Mouse (Mus musculus) heart, embryonic 10.5 days (tissue): Measurements from ENCODE around the gene Tcf25. TPM values are rescaled to one million over a fixed set of nuclear protein-coding genes. Genes with fewer than 3 reads are reported as not detected.
A peak's percentile ranks its signal among the peaks of the same experiment; 100 is the strongest.

ENCODE experiments used
- DNase-seq: peaks from one replicate; pipeline ENCODE4 v3.0.0-alpha.2; 2017; ENCODE audit warnings: low spot score
- H3K27ac ChIP-seq: fragments of 300-500 bp; sonication (generic); 2 replicates; pipeline ENCODE4 v1.5.1; 2016; ENCODE audit warnings: mild to moderate bottlenecking
- H3K27me3 ChIP-seq: fragments of 300-500 bp; sonication (generic); 2 replicates; pipeline ENCODE4 v1.6.1; 2016; ENCODE audit warnings: mild to moderate bottlenecking; ENCODE audit not compliant: poor library complexity, insufficient read depth, severe bottlenecking
- H3K36me3 ChIP-seq: fragments of 300-500 bp; sonication (generic); 2 replicates; pipeline ENCODE4 v1.6.1; 2016; ENCODE audit warnings: mild to moderate bottlenecking, moderate library complexity
- H3K4me1 ChIP-seq: fragments of 300-500 bp; sonication (generic); 2 replicates; pipeline ENCODE4 v1.6.1; 2016; ENCODE audit warnings: mild to moderate bottlenecking
- H3K4me3 ChIP-seq: fragments of 300-500 bp; sonication (generic); 2 replicates; pipeline ENCODE4 v1.5.1; 2016; ENCODE audit warnings: mild to moderate bottlenecking, moderate library complexity
- H3K9me3 ChIP-seq: fragments of 300-500 bp; sonication (generic); 2 replicates; pipeline ENCODE4 v1.6.1; 2016; ENCODE audit warnings: mild to moderate bottlenecking, moderate library complexity
- WGBS: fragments of 180-500 bp; shearing (Covaris S2); methylation state at CpG from one replicate; pipeline ENCODE4 v1.1.7; 2016; 5-methylcytosine and 5-hydroxymethylcytosine counted together
- polyA plus RNA-seq: library from polyadenylated mRNA; unstranded; fragments of >200 nt; fragmentation: Nextera tagmentation; extraction: Ambion mirVana; gene quantifications from 2 replicates; pipeline ENCODE4 v1.2.1, GENCODE M21; 2016

The Tcf25 gene
- polyA plus RNA-seq, 1 experiment from 2014 or later: 153 TPM

DNA sequence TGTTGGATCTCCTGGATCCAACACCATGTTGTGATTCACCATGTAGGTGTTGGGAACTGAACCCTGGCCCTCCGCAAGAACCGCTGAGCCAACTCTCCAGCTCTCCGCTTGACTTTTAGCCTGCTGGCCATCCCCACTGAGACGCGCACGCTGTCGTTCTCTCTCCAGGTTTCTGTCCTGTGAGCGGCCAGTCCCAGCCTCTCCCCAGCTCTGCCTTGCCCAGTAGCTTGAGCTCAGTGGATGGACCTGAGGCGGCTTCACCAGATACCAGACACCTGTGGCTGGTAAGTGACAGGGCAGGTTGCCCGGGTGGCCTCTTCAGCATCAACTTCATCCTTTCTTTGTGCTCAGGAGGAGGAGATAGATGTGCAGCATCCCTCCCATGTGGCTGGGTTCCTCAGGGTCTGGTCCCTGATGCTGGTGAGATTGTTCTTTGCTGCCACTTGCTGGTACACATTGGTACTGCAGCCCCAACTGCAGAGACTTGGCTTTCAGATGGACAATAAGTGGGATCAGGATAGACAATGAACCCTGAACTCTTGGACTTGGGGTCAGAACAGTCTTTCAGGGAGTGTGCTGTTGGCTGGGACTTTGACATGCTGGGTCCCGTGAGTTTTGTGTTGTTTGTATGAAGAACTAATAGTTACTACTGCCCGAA lies 12.3 kb upstream of the Tcf25 start:
- WGBS: 43% methylated on average over 12 of the region's 12 CpGs
- Histone ChIP-seq H3K4me1 (0 out of 2 replicates have a peak, but pooled peaks cover 3% of the 10 kb centered on the region), H3K27me3 (peaks cover 26% of the 10 kb centered on the region), H3K36me3 (0 out of 2 replicates have a peak, but pooled peaks cover 2% of the 10 kb centered on the region), H3K27ac (no peak overlapping the region), H3K9me3 (no peaks in the 10 kb centered on the region), H3K4me3 (no peak overlapping the region)
- peak; percentile 83 for DNase-seq

DNA sequence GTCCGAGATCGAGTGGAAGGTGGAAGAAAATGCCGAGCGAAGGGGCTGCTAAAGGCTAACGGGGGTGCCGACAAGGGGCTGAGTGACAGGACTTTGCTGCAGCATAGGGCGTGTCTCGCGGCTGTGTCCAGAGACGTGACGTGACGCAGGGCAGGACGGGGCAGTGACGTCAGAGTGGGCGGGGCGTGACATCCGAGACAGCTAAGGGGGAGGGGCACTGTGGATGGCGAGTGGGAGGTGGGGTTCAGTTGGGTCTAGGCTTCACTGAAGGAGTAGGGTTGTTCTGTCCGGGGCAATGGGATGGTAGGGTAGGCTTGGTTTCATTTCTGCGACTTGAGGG lies 656 bp downstream of the Tcf25 start:
- peak; percentile 97 for DNase-seq
- Histone ChIP-seq H3K36me3 (peaks cover 16% of the 10 kb centered on the region), H3K27me3 (no peaks in the 10 kb centered on the region; the same call in 1 of the 2 replicates), H3K9me3 (no peaks in the 10 kb centered on the region), H3K4me3 (peak overlapping the region; percentile 89), H3K27ac (peak overlapping the region; percentile 98), H3K4me1 (peaks cover 34% of the 10 kb centered on the region)
- under 1% methylated on average over 20 of the region's 20 CpGs for WGBS

DNA sequence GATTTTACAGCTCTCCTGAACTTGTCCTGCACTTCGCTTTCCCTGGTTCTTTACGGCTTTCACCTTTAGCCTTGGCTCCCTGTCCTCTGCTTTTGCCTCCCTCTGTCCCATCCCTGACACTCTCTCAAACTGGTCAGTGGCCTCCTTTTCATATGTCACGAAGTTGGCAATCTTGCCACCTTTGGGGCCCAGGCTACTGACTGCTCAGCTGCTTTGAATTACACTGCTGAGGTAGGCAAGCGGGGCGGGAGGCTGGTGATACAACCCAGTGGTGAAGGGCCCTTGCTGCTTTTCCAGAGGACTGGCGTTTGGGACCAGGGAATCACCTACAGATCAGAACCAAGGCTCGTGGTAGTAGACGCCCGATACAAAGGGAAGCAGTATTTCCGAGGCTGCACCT lies 2.1 kb downstream of the Tcf25 start:
- Histone ChIP-seq H3K4me3 (no peak overlapping the region), H3K27ac (no peak overlapping the region), H3K9me3 (no peaks in the 10 kb centered on the region), H3K27me3 (no peaks in the 10 kb centered on the region), H3K36me3 (peaks cover 20% of the 10 kb centered on the region), H3K4me1 (peaks cover 31% of the 10 kb centered on the region)
- no peak for DNase-seq
- WGBS: 89% methylated on average over 10 of the region's 10 CpGs

DNA sequence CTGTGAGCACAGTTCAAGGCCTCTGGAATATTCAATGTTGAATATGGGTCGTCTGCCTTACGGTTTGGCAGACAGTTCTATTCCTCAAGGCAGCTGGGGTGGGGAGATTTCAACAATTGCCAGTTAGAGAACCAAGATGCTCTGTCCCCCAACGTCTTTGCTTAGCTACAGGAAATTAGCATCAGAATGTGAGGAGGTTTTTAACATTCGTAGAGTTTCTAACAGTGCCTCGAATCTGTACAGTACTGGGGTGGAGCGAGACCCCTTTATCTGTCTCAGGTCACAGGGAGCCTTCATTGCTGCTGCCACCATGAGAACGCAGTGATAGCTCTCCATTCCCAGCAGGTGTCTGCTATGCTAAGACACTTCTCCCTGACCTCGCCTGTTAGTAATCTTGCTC lies 2.6 kb downstream of the Tcf25 start:
- Histone ChIP-seq H3K4me3 (no peak overlapping the region), H3K27ac (no peak overlapping the region), H3K36me3 (peaks cover 24% of the 10 kb centered on the region), H3K4me1 (peaks cover 31% of the 10 kb centered on the region), H3K27me3 (no peaks in the 10 kb centered on the region), H3K9me3 (no peaks in the 10 kb centered on the region)
- no peak for DNase-seq
- WGBS: 77% methylated on average over 8 of the region's 8 CpGs

DNA sequence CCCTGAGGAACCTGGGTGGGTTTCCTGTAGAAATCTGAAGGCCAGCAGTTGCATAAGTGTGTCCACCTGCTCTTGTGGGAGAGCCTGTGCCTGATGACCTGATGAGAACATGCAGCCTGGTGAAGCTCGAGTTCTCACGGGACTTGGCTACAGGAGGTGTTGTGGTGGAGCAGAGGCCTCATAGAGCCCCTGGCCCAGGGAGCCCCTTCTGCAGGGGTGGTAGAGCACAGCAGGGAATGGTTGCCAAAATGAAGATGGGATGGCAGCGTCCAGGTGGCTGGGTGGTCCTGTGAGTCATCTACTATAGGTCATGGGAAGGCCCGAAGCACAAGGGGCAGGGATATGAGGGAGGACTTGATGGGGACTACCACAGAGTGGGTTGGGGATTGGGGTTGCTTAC lies 8.2 kb downstream of the Tcf25 start:
- 83% methylated on average over 4 of the region's 4 CpGs for WGBS
- Histone ChIP-seq H3K4me3 (no peak overlapping the region), H3K27ac (no peak overlapping the region), H3K4me1 (no peaks in the 10 kb centered on the region), H3K9me3 (no peaks in the 10 kb centered on the region), H3K36me3 (peaks cover 74% of the 10 kb centered on the region), H3K27me3 (no peaks in the 10 kb centered on the region)
- DNase-seq: no peak

DNA sequence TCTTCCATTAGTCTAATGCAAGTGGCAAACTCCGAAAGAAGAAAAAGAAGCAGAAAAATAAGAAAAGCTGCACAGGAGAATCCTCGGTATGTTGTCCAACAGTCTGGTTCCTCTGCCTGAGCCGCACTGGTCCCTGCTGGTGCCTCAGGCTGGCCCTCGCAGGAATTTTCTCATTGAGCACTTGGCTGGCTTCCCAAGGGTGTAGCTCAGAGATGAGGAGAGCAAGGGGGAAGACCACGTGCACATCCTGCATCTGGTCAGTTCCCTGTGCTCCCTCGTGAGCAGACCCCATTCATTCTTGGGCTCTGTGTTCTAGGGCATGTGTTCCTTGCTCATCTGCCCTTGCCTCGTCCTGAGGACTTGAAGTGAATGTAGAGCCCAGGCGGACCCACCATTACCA lies 9.0 kb downstream of the Tcf25 start:
- no peak for DNase-seq
- Histone ChIP-seq H3K27ac (no peak overlapping the region), H3K4me3 (no peak overlapping the region), H3K4me1 (no peaks in the 10 kb centered on the region), H3K27me3 (no peaks in the 10 kb centered on the region), H3K9me3 (no peaks in the 10 kb centered on the region), H3K36me3 (peaks cover 77% of the 10 kb centered on the region)
- WGBS: 93% methylated on average over 8 of the region's 8 CpGs

DNA sequence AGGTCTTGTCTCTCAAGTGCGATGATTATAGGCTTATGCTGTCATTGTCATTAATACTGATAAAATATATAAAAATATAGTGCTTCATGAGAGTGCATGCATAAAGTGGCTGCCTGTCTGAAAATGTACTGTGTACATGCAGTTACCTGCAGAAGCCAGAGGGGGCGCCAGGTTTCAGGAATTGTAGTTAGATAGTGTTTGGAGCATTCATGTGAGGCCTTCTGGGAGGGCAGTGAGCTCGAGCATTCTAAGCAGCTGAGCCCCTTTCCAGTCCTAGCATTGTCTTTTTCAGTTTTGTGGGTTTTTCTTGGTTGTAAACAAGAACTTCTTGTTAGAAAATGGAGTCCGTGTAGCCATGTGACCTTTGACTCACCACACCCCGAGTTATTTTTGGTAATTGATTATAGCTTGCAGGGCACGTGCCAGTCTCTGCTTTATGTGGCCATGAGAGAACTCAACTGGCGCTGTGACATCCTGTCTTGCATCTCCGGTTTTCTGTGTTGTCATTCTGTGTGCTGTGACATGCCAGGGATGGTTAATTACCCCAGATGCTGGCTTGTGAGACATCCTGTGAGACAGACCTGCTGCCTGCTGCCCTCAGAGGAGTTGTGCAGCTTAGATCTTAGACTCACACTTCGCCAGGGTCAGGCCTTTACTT lies 11.5 kb downstream of the Tcf25 start:
- no peaks in the 10 kb centered on the region for H3K4me1 ChIP-seq
- no peaks in the 10 kb centered on the region for H3K9me3 ChIP-seq
- H3K4me3 ChIP-seq: no peak overlapping the region
- H3K27ac ChIP-seq: no peak overlapping the region
- 68% methylated on average over 9 of the region's 9 CpGs for WGBS
- DNase-seq: no peak
- peaks cover 97% of the 10 kb centered on the region for H3K36me3 ChIP-seq
- no peaks in the 10 kb centered on the region for H3K27me3 ChIP-seq

DNA sequence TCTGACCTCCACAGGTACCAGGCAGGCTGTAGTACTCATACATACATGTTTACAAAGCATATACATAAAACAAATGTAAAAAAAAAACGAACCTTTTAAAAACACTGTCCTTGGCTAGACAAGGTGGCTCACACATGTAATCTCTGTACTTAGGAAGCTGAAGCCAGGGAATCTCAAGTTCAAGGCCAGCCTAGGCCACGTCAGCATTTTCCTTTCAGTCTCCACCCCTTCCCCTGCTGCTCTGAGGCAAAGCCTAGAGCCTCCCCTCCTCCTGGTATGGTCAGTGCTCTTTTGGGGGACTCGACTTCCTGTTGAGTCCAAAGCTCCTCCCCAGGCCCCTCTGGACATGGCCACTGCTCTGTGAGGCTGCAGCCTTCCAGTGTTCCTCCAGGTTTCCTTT lies 13.5 kb downstream of the Tcf25 start:
- Histone ChIP-seq H3K27me3 (no peaks in the 10 kb centered on the region), H3K4me3 (no peak overlapping the region), H3K27ac (no peak overlapping the region), H3K9me3 (no peaks in the 10 kb centered on the region), H3K36me3 (peaks cover 100% of the 10 kb centered on the region), H3K4me1 (no peaks in the 10 kb centered on the region)
- WGBS: 75% methylated on average over 3 of the region's 3 CpGs
- no peak for DNase-seq

DNA sequence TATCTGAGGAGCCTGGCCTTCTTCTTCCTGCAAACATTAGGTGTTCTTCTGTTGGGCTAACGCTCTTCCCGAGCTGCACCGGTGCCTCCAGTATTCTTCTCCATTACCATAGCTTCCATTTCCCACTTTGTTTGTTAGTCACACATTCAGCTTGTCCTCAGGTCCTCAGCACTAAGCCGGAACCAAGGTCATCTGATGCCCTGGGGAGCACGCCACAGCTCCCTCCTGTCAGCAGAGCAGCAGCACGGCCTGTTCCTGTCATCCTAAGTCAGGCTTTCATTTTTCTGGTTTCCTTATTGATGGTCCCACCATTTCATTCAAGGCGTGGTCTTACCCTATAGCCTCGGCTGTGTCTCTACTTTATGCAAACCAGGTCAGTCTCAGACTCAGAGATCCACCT lies 14.2 kb downstream of the Tcf25 start:
- Histone ChIP-seq H3K27me3 (no peaks in the 10 kb centered on the region), H3K9me3 (no peaks in the 10 kb centered on the region), H3K27ac (no peak overlapping the region), H3K4me1 (no peaks in the 10 kb centered on the region), H3K4me3 (no peak overlapping the region), H3K36me3 (peaks cover 100% of the 10 kb centered on the region)
- DNase-seq: no peak
- WGBS: 84% methylated on average over 8 of the region's 8 CpGs

DNA sequence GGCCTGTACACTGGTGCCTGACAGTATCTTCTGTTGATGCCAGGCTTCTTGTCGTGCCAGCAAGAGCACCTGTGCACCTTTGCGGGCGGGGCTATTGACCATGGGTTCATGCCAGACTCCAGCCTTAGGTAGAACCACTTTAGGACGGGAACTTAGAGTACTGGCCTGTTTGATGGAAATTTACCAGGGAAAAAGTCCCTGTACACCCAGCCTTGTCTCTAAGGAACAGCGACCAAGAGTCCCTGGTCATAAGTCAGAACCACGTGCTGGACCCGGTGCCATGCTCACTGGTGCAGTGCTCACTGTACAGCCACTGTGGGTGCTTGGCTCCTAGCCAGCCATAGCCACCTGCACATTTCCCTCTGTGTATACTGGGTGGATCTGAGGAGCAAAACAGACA lies 15.5 kb downstream of the Tcf25 start:
- Histone ChIP-seq H3K27ac (no peak overlapping the region), H3K4me3 (no peak overlapping the region), H3K36me3 (peaks cover 100% of the 10 kb centered on the region), H3K9me3 (no peaks in the 10 kb centered on the region), H3K4me1 (no peaks in the 10 kb centered on the region), H3K27me3 (no peaks in the 10 kb centered on the region)
- DNase-seq: no peak
- 95% methylated on average over 7 of the region's 7 CpGs for WGBS

DNA sequence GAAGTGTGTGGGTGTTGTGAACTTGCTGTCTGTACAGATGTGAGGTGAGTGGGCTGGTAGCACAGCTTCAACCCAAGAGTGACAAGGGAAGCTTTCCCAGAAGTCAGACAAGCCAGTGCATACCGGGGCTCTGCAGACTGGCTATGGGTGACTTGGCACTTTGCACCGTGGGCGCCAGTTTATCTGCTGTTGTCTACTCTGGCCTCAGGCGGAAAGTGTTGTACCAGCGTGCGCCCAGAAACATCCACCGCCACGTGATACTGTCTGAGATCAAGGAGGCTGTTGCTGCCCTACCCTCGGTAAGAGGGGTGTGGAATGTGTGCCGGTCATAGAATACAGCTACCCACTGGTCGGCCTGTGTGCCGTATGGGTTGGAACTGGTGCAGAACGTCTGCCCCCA lies 24.8 kb downstream of the Tcf25 start:
- no peaks in the 10 kb centered on the region for H3K9me3 ChIP-seq
- H3K4me3 ChIP-seq: no peak overlapping the region
- H3K27ac ChIP-seq: no peak overlapping the region
- peaks cover 100% of the 10 kb centered on the region for H3K36me3 ChIP-seq
- no peak for DNase-seq
- H3K27me3 ChIP-seq: no peaks in the 10 kb centered on the region
- WGBS: 92% methylated on average over 13 of the region's 13 CpGs
- H3K4me1 ChIP-seq: no peaks in the 10 kb centered on the region

DNA sequence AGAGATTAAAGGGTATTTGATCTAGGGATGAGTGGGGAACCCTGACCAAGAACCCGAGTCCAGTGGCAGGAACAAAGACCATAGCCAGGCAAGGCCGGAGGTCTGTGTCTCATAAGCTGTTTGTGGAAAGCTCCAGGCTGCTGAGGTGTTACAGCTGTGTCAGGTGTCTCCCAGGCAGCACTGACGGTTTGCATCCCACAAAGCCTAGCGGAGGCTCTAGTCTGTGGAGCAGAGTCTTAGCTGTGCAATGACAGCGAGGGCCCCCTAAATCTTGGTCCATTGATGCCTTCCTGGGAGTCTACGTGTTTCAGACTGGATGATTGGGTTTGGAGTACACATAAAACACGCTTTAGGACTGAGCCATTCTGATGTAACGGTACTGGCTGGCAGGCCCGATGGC lies 28.4 kb downstream of the Tcf25 start:
- no peak overlapping the region for H3K4me3 ChIP-seq
- H3K27me3 ChIP-seq: no peaks in the 10 kb centered on the region
- DNase-seq: no peak
- H3K9me3 ChIP-seq: no peaks in the 10 kb centered on the region
- 91% methylated on average over 9 of the region's 9 CpGs for WGBS
- H3K4me1 ChIP-seq: peaks cover 14% of the 10 kb centered on the region
- no peak overlapping the region; the same call in 1 of the 2 replicates for H3K27ac ChIP-seq
- peaks cover 66% of the 10 kb centered on the region for H3K36me3 ChIP-seq

DNA sequence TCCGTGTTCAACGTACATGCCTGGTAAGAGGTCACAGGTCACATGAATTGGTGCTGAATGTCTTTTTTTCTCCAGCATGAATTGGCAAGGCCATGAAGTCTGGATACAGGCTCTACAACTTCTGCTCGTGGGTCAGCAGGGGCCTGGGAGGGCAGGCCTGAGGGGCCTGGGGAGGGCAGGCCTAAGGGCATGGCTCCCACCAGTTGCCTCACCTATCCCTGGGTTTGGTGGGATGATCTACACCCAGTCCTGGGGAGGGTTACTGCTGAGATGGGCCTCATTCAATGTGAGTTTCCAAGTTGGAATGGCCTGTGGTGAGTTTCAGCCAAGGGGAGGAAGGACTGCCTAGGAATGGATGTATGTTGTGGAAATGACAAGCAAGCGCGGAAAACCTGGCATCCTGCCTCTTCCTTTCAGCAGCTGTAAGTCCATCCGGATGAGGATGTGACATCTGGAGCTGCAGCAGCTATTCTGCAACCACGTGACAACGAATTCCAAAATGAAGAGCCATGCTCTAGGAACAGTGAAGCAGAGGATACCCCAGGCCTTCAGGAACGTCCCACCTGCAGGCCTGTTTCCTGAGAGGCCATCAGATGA lies 29.3 kb downstream of the Tcf25 start:
- H3K27ac ChIP-seq: no peak overlapping the region
- DNase-seq: no peak
- peaks cover 9% of the 10 kb centered on the region for H3K27me3 ChIP-seq
- H3K4me1 ChIP-seq: peaks cover 23% of the 10 kb centered on the region
- no peaks in the 10 kb centered on the region for H3K9me3 ChIP-seq
- peaks cover 57% of the 10 kb centered on the region for H3K36me3 ChIP-seq
- WGBS: 94% methylated on average over 9 of the region's 9 CpGs
- no peak overlapping the region for H3K4me3 ChIP-seq
